Comparison of ENCODE assay signal across 10 mouse cellular contexts in the genomic region with DNA sequence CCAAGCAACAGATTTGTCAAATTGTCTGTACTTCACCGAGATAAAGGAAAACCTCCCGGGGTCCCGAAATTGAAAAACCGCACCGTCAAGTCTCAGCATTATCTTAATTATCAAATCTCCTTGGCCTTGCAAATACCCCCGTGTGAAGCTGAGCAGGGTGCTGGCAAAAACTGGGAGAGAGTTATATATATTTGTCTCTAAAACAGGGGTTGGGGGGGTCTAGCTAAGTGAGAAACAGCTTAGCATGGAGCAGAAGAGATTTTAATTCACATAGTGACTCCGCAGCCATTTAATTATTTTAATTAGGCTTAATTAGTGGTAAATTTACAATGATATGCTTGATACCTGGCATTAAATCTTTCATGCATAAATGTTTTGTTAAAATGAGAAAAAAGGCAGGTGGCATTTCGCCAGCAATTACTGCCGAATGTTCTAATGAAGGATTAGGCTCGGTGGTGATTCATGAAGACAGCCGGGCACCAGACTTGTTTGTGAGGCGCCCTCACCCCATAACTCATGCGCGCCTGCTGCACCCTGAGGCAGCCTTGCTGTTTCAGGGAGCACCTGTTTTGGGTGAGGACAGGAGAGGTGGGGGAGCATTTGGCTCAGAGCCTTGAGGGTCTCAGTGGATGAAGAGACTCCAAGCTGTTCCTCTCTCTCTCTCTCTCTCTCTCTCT.
DNase-seq lines count a peak whose midpoint lies in the region; ATAC-seq lines count a peak whose summit lies in the region.
"Had no signal": no experiment of that assay in that cellular context is flagged by ENCODE, and none has a peak within 500 bp of the region (broad histone marks: within the 10 kb centered on the region; RNA-seq: fewer than 3 reads in every experiment).

No protein-coding gene starts in this region.

- H3K36me3 ChIP-seq in neural tube, embryonic 11.5 days (ENCODE audit: control insufficient read depth, insufficient read depth, low read length): no peaks in the 10 kb centered on the region
- no peaks in the 10 kb centered on the region for H3K36me3 ChIP-seq in forebrain, embryonic 14.5 days (ENCODE audit: control insufficient read depth, insufficient read depth, low read length)
- no peaks in the 10 kb centered on the region for H3K36me3 ChIP-seq in neural tube, embryonic 15.5 days

- ATAC-seq in neural tube, embryonic 11.5 days (ENCODE audit: insufficient read depth, low FRiP score, low TSS enrichment): peak; percentile 48; the same call in 1 of the 2 replicates
- peak; percentile 91 for ATAC-seq in forebrain, embryonic 14.5 days
- ATAC-seq in neural tube, embryonic 15.5 days (ENCODE audit: low FRiP score): peak; percentile 50; the same call in 1 of the 2 replicates
- no peak for ATAC-seq in inflammation-experienced regulatory T-cells, adult 6 months

- H3K27ac ChIP-seq in neural tube, embryonic 11.5 days (ENCODE audit: low read depth, low read length): no peak overlapping the region
- peak overlapping the region; percentile 55; the same call in 1 of the 2 replicates for H3K27ac ChIP-seq in forebrain, embryonic 14.5 days (ENCODE audit: low read depth, low read length)
- no peak overlapping the region for H3K27ac ChIP-seq in neural tube, embryonic 15.5 days (replicated peaks)

- peak; percentile 57 for DNase-seq in neural tube, embryonic 11.5 days (ENCODE audit: low spot score)
- DNase-seq in neural tube, embryonic 10.5 days (ENCODE audit: extremely low spot score, low spot score): no peak
- peak; percentile 96 for DNase-seq in forebrain, embryonic 14.5 days (ENCODE audit: low spot score)
- peak; percentile 59 to 69 for DNase-seq in layer of hippocampus, postnatal 10 days (ENCODE audit: low spot score in 2 of 2)
- no peak for DNase-seq in cerebellum, adult 11 months
- no peak for DNase-seq in frontal cortex, postnatal 14 days (ENCODE audit: low spot score in 2 of 2)
- DNase-seq: kidney, adult 11 months had no signal

- H3K4me1 ChIP-seq in neural tube, embryonic 11.5 days (ENCODE audit: control insufficient read depth, insufficient read depth, low read length): peaks cover 13% of the 10 kb centered on the region
- H3K4me1 ChIP-seq in forebrain, embryonic 14.5 days (ENCODE audit: control insufficient read depth, insufficient read depth, low read length): peaks cover 25% of the 10 kb centered on the region
- H3K4me1 ChIP-seq in neural tube, embryonic 15.5 days: peaks cover 29% of the 10 kb centered on the region

- no peaks in the 10 kb centered on the region for H3K27me3 ChIP-seq in neural tube, embryonic 11.5 days (ENCODE audit: control insufficient read depth, insufficient read depth, low read length)
- H3K27me3 ChIP-seq in forebrain, embryonic 14.5 days (replicated peaks; ENCODE audit: control insufficient read depth, insufficient read depth, low read length): no peaks in the 10 kb centered on the region
- H3K27me3 ChIP-seq in neural tube, embryonic 15.5 days (replicated peaks): 0 out of 2 replicates have a peak, but pooled peaks cover 12% of the 10 kb centered on the region

- H3K4me2 ChIP-seq in neural tube, embryonic 11.5 days (ENCODE audit: low read depth): peak overlapping the region; percentile 28
- H3K4me2 ChIP-seq in forebrain, embryonic 14.5 days (ENCODE audit: low read length): peak overlapping the region; percentile 32
- peak overlapping the region; percentile 39 for H3K4me2 ChIP-seq in neural tube, embryonic 15.5 days

- WGBS in neural tube, embryonic 11.5 days: 26% methylated on average over 14 of the region's 14 CpGs
- WGBS in forebrain, embryonic 14.5 days: 3% methylated on average over 14 of the region's 14 CpGs
- WGBS in neural tube, embryonic 15.5 days: 8% methylated on average over 14 of the region's 14 CpGs

- H3K9ac ChIP-seq in neural tube, embryonic 11.5 days (ENCODE audit: low read length): no peak overlapping the region
- no peak overlapping the region for H3K9ac ChIP-seq in forebrain, embryonic 14.5 days (ENCODE audit: low read length)
- H3K9ac ChIP-seq in neural tube, embryonic 15.5 days (replicated peaks): no peak overlapping the region
- H3K9ac ChIP-seq: lung, embryonic 14.5 days had no signal

- no peak overlapping the region for H3K4me3 ChIP-seq in neural tube, embryonic 11.5 days (ENCODE audit: low read depth, low read length)
- no peak overlapping the region for H3K4me3 ChIP-seq in forebrain, embryonic 14.5 days (ENCODE audit: low read depth, low read length)
- H3K4me3 ChIP-seq in neural tube, embryonic 15.5 days (replicated peaks): no peak overlapping the region

- no peaks in the 10 kb centered on the region for H3K9me3 ChIP-seq in neural tube, embryonic 11.5 days (ENCODE audit: control insufficient read depth, low read length)
- H3K9me3 ChIP-seq in forebrain, embryonic 14.5 days (replicated peaks; ENCODE audit: control insufficient read depth, low read length): no peaks in the 10 kb centered on the region
- 0 out of 2 replicates have a peak, but pooled peaks cover 3% of the 10 kb centered on the region for H3K9me3 ChIP-seq in neural tube, embryonic 15.5 days (replicated peaks)

Comparison
In these comparisons a context has a peak if more than half of its experiments do, and no peak if none do; other contexts are left out.
1. DNase-seq: peak in neural tube, embryonic 11.5 days (single experiment), forebrain, embryonic 14.5 days (single experiment) and layer of hippocampus, postnatal 10 days (2 of 2); none in neural tube, embryonic 10.5 days (single experiment), cerebellum, adult 11 months (single experiment) and frontal cortex, postnatal 14 days (0 of 2).
2. Peak in every context shown above with its lines, with median percentiles within 50 percentile points of each other: H3K4me2 ChIP-seq.